Mouse (Mus musculus) heart, adult 2 months (tissue): ENCODE measurements at regions not wholly inside any gene's neighbourhood (a gene's known extent, or its start where the extent isn't known, plus 50 kb on each side); places are given as distances from the start of the nearest gene placed in this dataset.
A peak's percentile ranks its signal among the peaks of the same experiment; 100 is the strongest.

Experiments used
- CTCF ChIP-seq: fragments of 200-600 bp; IDR thresholded peaks from 2 replicates; pipeline ENCODE4 v1.8.1; 2022; ENCODE audit warnings: antibody characterized with exemption, mild to moderate bottlenecking, moderate library complexity
- POLR2A ChIP-seq: fragments of 200-500 bp; IDR thresholded peaks from 2 replicates; pipeline ENCODE4 v1.6.1; 2011; ENCODE audit warnings: mild to moderate bottlenecking, low read depth, low read length, control low read depth; ENCODE audit not compliant: insufficient read depth

- no peak for TF ChIP-seq POLR2A
- TF ChIP-seq CTCF, result peak; percentile 22; the same call in 1 of the 2 replicates
These were observed 171.8 kb upstream of the Ubr2 start for GRCm38 (mm10) chr17:47182118-47182517.
